24 mouse cellular contexts compared by ENCODE assay signal in the genomic region with DNA sequence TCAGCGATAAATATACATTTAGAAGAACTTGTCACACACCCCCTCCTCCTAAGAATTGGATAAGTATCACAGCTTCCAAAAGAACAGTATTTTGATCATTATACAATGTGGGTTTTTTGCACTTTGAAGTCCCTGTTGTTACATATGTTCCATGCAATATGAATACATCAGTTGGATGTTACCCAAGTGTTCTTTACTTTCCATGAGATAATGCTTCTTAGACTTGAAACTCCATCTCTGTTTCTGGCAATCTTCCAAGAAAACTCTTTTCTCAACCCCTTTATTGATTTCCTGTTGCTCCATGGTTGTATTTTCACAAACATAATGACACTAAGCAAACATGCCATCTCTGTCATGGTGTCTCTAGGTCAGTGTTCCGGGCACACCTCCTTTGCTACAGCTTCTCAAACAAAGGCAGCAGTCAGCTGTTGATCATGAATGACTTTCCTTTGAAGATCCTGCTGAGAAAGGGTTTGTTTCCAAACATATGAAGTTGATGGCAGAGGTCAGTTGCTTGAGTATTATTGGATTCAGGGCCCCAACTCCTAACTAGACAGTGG.
"Had no signal": no experiment of that assay in that cellular context is flagged by ENCODE, and none has a peak within 500 bp of the region (broad histone marks: within the 10 kb centered on the region; RNA-seq: fewer than 3 reads in every experiment).

No protein-coding gene starts in this region.

- H3K36me3 ChIP-seq: heart, embryonic 10.5 days; heart, embryonic 12.5 days; hindbrain, embryonic 10.5 days; hindbrain, embryonic 12.5 days; intestine, embryonic 15.5 days; limb, embryonic 10.5 days; limb, embryonic 12.5 days had no signal

- ATAC-seq: hindbrain, embryonic 16.5 days; inflammation-experienced regulatory T-cells, adult 6 months; intestine, embryonic 15.5 days; intestine, postnatal 0 days had no signal

- DNase-seq: gastrocnemius, adult 2 months; gastrocnemius, postnatal 10 days; gastrocnemius, postnatal 25 days; heart, adult 18-20 months; heart, postnatal 10 days; heart, postnatal 4 days; kidney, adult 18-20 months; kidney, adult 8-10 months; kidney, postnatal 10 days; kidney, postnatal 25 days; kidney, postnatal 4 days had no signal

- H3K9ac ChIP-seq: heart, embryonic 12.5 days; hindbrain, embryonic 12.5 days; hindbrain, embryonic 14.5 days; intestine, embryonic 15.5 days; limb, embryonic 12.5 days had no signal

- H3K9me3 ChIP-seq: heart, embryonic 10.5 days; heart, embryonic 12.5 days; hindbrain, embryonic 10.5 days; hindbrain, embryonic 12.5 days; intestine, embryonic 15.5 days; limb, embryonic 10.5 days; limb, embryonic 12.5 days had no signal

- H3K4me1 ChIP-seq: heart, embryonic 10.5 days; heart, embryonic 12.5 days; hindbrain, embryonic 10.5 days; intestine, embryonic 15.5 days; limb, embryonic 12.5 days had no signal

- H3K27ac ChIP-seq: gastrocnemius, adult 2 months; heart, embryonic 10.5 days; hindbrain, embryonic 10.5 days; hindbrain, embryonic 12.5 days; hindbrain, embryonic 14.5 days; intestine, embryonic 15.5 days; layer of hippocampus, adult 2 months; left cerebral cortex, adult 2 months; limb, embryonic 10.5 days; limb, embryonic 12.5 days had no signal

- H3K27me3 ChIP-seq: heart, embryonic 12.5 days; hindbrain, embryonic 12.5 days; intestine, embryonic 15.5 days; limb, embryonic 12.5 days had no signal

- H3K4me2 ChIP-seq: heart, embryonic 12.5 days; hindbrain, embryonic 12.5 days; hindbrain, embryonic 14.5 days; intestine, embryonic 15.5 days; limb, embryonic 12.5 days had no signal

- H3K4me3 ChIP-seq: gastrocnemius, adult 2 months; heart, embryonic 10.5 days; heart, embryonic 12.5 days; hindbrain, embryonic 10.5 days; hindbrain, embryonic 12.5 days; intestine, embryonic 15.5 days; layer of hippocampus, adult 2 months; left cerebral cortex, adult 2 months; limb, embryonic 10.5 days; limb, embryonic 12.5 days had no signal
